Mouse (Mus musculus): ENCODE measurements around the gene Cntn5.

DNA sequence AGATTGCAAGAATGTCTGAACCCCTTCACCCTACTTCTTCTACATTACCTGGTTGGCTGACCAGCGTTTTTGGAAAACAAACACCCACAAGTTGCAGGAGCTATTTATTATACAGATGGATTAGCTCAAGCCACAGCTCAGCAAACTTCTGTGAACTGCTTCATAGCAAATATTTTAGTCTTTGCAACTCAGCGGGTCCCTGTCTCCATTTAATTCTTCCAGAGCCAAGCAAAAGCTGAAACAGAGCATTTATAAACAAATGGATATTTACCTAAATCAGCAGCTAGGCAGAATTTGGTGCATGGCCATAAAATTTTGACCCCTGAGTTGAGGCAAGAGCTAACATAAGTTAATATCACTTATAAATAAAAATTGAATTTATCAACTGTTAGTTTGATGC lies 921.4 kb downstream of the Cntn5 start:
- no peak for TF ChIP-seq MAX (IDR thresholded peaks at IDR 0.05)
- no peak for TF ChIP-seq CTCF (IDR thresholded peaks at IDR 0.05; ENCODE audit: control insufficient read depth, insufficient read depth, insufficient read length)
- TF ChIP-seq MYOG (IDR thresholded peaks at IDR 0.05; ENCODE audit: control insufficient read depth, extremely low read depth, insufficient read length), result no peak
- no peak for TF ChIP-seq MYOD1 (IDR thresholded peaks at IDR 0.05; ENCODE audit: control insufficient read depth, insufficient read length, low read depth)
- no peak for TF ChIP-seq USF1 (IDR thresholded peaks at IDR 0.05; ENCODE audit: low read depth)
- no peak for TF ChIP-seq CEBPB (IDR thresholded peaks at IDR 0.05; ENCODE audit: low read depth)

Data from C2C12 (cell line).